In the genomic region with DNA sequence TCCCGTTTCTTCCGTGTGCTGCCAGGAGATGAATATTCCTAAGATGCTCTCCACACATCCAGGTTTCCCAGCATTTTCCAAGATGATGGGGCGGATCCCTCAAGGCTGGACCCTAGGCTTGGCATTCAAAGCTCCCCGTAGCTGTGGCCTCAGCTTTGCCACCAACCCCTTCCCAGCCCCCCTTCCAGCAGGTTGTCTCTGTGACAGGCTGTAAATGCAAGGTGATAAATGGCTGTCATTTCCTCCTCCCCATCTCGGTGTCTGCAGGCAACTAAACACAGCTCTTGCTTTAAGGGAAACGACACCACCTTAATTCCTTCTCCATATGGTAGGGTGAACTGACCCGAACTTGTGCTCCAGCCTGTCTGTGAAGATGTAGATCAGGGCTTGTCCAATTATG, we compare ENCODE assay signal across 12 mouse cellular contexts. TPM values are rescaled to one million over a fixed set of nuclear protein-coding genes. Genes with fewer than 3 reads are reported as not detected.
A peak's percentile ranks its signal among the peaks of the same experiment; 100 is the strongest.
DNase-seq lines count a peak whose midpoint lies in the region; ATAC-seq and TF ChIP-seq lines count a peak whose summit lies in the region.
"Had no signal": no experiment of that assay in that cellular context is flagged by ENCODE, and none has a peak within 500 bp of the region (broad histone marks: within the 10 kb centered on the region; RNA-seq: fewer than 3 reads in every experiment).

No protein-coding gene starts in this region.

- H3K36me3 ChIP-seq in intestine, embryonic 15.5 days = no peaks in the 10 kb centered on the region
- H3K36me3 ChIP-seq in intestine, embryonic 16.5 days (ENCODE audit: control insufficient read depth, insufficient read depth, low read length) = no peaks in the 10 kb centered on the region
- no peaks in the 10 kb centered on the region for H3K36me3 ChIP-seq in forebrain, embryonic 15.5 days
- peaks cover under 1% of the 10 kb centered on the region; the same call in 1 of the 2 replicates for H3K36me3 ChIP-seq in limb, embryonic 12.5 days
- H3K36me3 ChIP-seq in neural tube, embryonic 12.5 days = no peaks in the 10 kb centered on the region
- no peaks in the 10 kb centered on the region for H3K36me3 ChIP-seq in stomach, postnatal 0 days (ENCODE audit: control insufficient read depth, insufficient read depth, low read length)
- H3K36me3 ChIP-seq: embryonic facial prominence, embryonic 15.5 days had no signal

- 0 out of 2 replicates have a peak overlapping the region, but pooled peaks have one; percentile 17 for H3K4me2 ChIP-seq in intestine, embryonic 15.5 days (replicated peaks)
- H3K4me2 ChIP-seq in intestine, embryonic 16.5 days (ENCODE audit: low read depth, low read length) = no peak overlapping the region
- H3K4me2 ChIP-seq in forebrain, embryonic 15.5 days (replicated peaks) = peak overlapping the region; percentile 27
- peak overlapping the region; percentile 46 for H3K4me2 ChIP-seq in limb, embryonic 12.5 days
- H3K4me2 ChIP-seq in neural tube, embryonic 12.5 days (replicated peaks) = peak overlapping the region; percentile 55
- H3K4me2 ChIP-seq in stomach, postnatal 0 days (replicated peaks; ENCODE audit: low read depth) = no peak overlapping the region
- H3K4me2 ChIP-seq: embryonic facial prominence, embryonic 15.5 days had no signal

- no peaks in the 10 kb centered on the region for H3K9me3 ChIP-seq in intestine, embryonic 15.5 days
- no peaks in the 10 kb centered on the region for H3K9me3 ChIP-seq in intestine, embryonic 16.5 days (ENCODE audit: control insufficient read depth, low read length)
- no peaks in the 10 kb centered on the region for H3K9me3 ChIP-seq in forebrain, embryonic 15.5 days
- H3K9me3 ChIP-seq in limb, embryonic 12.5 days = no peaks in the 10 kb centered on the region
- H3K9me3 ChIP-seq in neural tube, embryonic 12.5 days = no peaks in the 10 kb centered on the region
- no peaks in the 10 kb centered on the region for H3K9me3 ChIP-seq in stomach, postnatal 0 days (ENCODE audit: control insufficient read depth, low read length)
- H3K9me3 ChIP-seq: embryonic facial prominence, embryonic 15.5 days had no signal

- H3K9ac ChIP-seq in intestine, embryonic 15.5 days = no peak overlapping the region
- no peak overlapping the region for H3K9ac ChIP-seq in intestine, embryonic 16.5 days (ENCODE audit: low read depth, low read length)
- no peak overlapping the region for H3K9ac ChIP-seq in forebrain, embryonic 15.5 days (replicated peaks)
- H3K9ac ChIP-seq in limb, embryonic 12.5 days (replicated peaks) = peak overlapping the region; percentile 24; the same call in 1 of the 2 replicates
- H3K9ac ChIP-seq in neural tube, embryonic 12.5 days = peak overlapping the region; percentile 44; the same call in 1 of the 2 replicates
- no peak overlapping the region for H3K9ac ChIP-seq in stomach, postnatal 0 days (ENCODE audit: low read length)
- H3K9ac ChIP-seq: embryonic facial prominence, embryonic 15.5 days had no signal

- WGBS in intestine, embryonic 15.5 days = 4% methylated on average over 7 of the region's 7 CpGs
- 4% methylated on average over 7 of the region's 7 CpGs for WGBS in intestine, embryonic 16.5 days
- WGBS in forebrain, embryonic 15.5 days = 4% methylated on average over 7 of the region's 7 CpGs
- WGBS in limb, embryonic 12.5 days = 2% methylated on average over 7 of the region's 7 CpGs
- WGBS in neural tube, embryonic 12.5 days = 2% methylated on average over 7 of the region's 7 CpGs
- WGBS in stomach, postnatal 0 days = 2% methylated on average over 7 of the region's 7 CpGs

- no peak for TF ChIP-seq CTCF in stomach, postnatal 0 days (IDR thresholded peaks at IDR 0.05; ENCODE audit: low read depth)

- no peak for TF ChIP-seq EP300 in stomach, postnatal 0 days (optimal IDR thresholded peaks at IDR 0.05)

- ATAC-seq in intestine, embryonic 15.5 days = no peak
- no peak for ATAC-seq in intestine, embryonic 16.5 days
- ATAC-seq in forebrain, embryonic 15.5 days (replicated peaks) = no peak
- no peak for ATAC-seq in limb, embryonic 12.5 days (ENCODE audit: insufficient number of reproducible peaks, insufficient read depth, low FRiP score, low TSS enrichment, low read depth)
- peak; percentile 44; the same call in 1 of the 2 replicates for ATAC-seq in neural tube, embryonic 12.5 days (ENCODE audit: low FRiP score, low read depth)
- ATAC-seq in stomach, postnatal 0 days (ENCODE audit: low FRiP score, low TSS enrichment) = no peak

- intact Hi-C loops in left cerebral cortex, postnatal 14 days (cut with DNase I) = no loop called here

- no peaks in the 10 kb centered on the region; the same call in 1 of the 2 replicates for H3K27me3 ChIP-seq in intestine, embryonic 15.5 days (replicated peaks)
- H3K27me3 ChIP-seq in intestine, embryonic 16.5 days (replicated peaks; ENCODE audit: control insufficient read depth, insufficient read depth, low read length) = no peaks in the 10 kb centered on the region
- H3K27me3 ChIP-seq in forebrain, embryonic 15.5 days = no peaks in the 10 kb centered on the region; the same call in 1 of the 2 replicates
- H3K27me3 ChIP-seq in limb, embryonic 12.5 days = peaks cover 23% of the 10 kb centered on the region
- no peaks in the 10 kb centered on the region for H3K27me3 ChIP-seq in neural tube, embryonic 12.5 days (replicated peaks)
- no peaks in the 10 kb centered on the region for H3K27me3 ChIP-seq in stomach, postnatal 0 days (ENCODE audit: control insufficient read depth, insufficient read depth, low read length)

- peaks cover 12% of the 10 kb centered on the region for H3K4me1 ChIP-seq in intestine, embryonic 15.5 days (replicated peaks)
- H3K4me1 ChIP-seq in intestine, embryonic 16.5 days (ENCODE audit: control insufficient read depth, insufficient read depth, low read length) = peaks cover 4% of the 10 kb centered on the region; the same call in 1 of the 2 replicates
- H3K4me1 ChIP-seq in forebrain, embryonic 15.5 days = peaks cover 20% of the 10 kb centered on the region
- H3K4me1 ChIP-seq in limb, embryonic 12.5 days (replicated peaks) = peaks cover 22% of the 10 kb centered on the region
- peaks cover 21% of the 10 kb centered on the region for H3K4me1 ChIP-seq in neural tube, embryonic 12.5 days
- H3K4me1 ChIP-seq in stomach, postnatal 0 days (replicated peaks; ENCODE audit: control insufficient read depth, insufficient read depth) = no peaks in the 10 kb centered on the region
- H3K4me1 ChIP-seq: embryonic facial prominence, embryonic 15.5 days had no signal

- no peak overlapping the region for H3K4me3 ChIP-seq in intestine, embryonic 15.5 days (replicated peaks)
- H3K4me3 ChIP-seq in intestine, embryonic 16.5 days (ENCODE audit: low read length) = no peak overlapping the region
- H3K4me3 ChIP-seq in forebrain, embryonic 15.5 days = no peak overlapping the region
- H3K4me3 ChIP-seq in limb, embryonic 12.5 days (replicated peaks) = 0 out of 2 replicates have a peak overlapping the region, but pooled peaks have one; percentile 13
- no peak overlapping the region for H3K4me3 ChIP-seq in neural tube, embryonic 12.5 days
- H3K4me3 ChIP-seq in stomach, postnatal 0 days (ENCODE audit: low read depth, low read length) = no peak overlapping the region
- H3K4me3 ChIP-seq: embryonic facial prominence, embryonic 15.5 days had no signal

- no peak overlapping the region for H3K27ac ChIP-seq in intestine, embryonic 15.5 days
- no peak overlapping the region for H3K27ac ChIP-seq in intestine, embryonic 16.5 days (ENCODE audit: low read length)
- peak overlapping the region; percentile 72 for H3K27ac ChIP-seq in forebrain, embryonic 15.5 days (replicated peaks)
- no peak overlapping the region for H3K27ac ChIP-seq in limb, embryonic 12.5 days
- H3K27ac ChIP-seq in neural tube, embryonic 12.5 days = peak overlapping the region; percentile 74
- no peak overlapping the region for H3K27ac ChIP-seq in stomach, postnatal 0 days (replicated peaks)
- H3K27ac ChIP-seq: embryonic facial prominence, embryonic 15.5 days had no signal

- DNase-seq in stomach, postnatal 0 days (ENCODE audit: low spot score) = no peak
- no peak for DNase-seq in left cerebral cortex, postnatal 14 days (ENCODE audit: low spot score in 2 of 2)
- no peak for DNase-seq in thymus, postnatal 4 days
- DNase-seq: adrenal gland, adult 8-10 months; kidney, adult 9 months; lung, adult 2 months had no signal

RNA-seq across cellular contexts. Expression of a gene that starts 52.6 kb away (rescaled TPM):
- polyA plus RNA-seq in intestine, embryonic 15.5 days (2015; fragmentation: Nextera tagmentation; extraction: Ambion mirVana) = 20.8 and 21.3 TPM in 2 replicates
- polyA plus RNA-seq in intestine, embryonic 16.5 days (2015; fragmentation: Nextera tagmentation; extraction: Ambion mirVana) = 18.4 and 20.2 TPM in 2 replicates
- 21.3 and 22.2 TPM in 2 replicates for polyA plus RNA-seq in forebrain, embryonic 15.5 days (2015; fragmentation: Nextera tagmentation; extraction: Ambion mirVana)
- 28.1 and 35.3 TPM in 2 replicates for polyA plus RNA-seq in limb, embryonic 12.5 days (2016; fragmentation: Nextera tagmentation; extraction: Ambion mirVana)
- 23.0 and 23.8 TPM in 2 replicates for polyA plus RNA-seq in neural tube, embryonic 12.5 days (2016; fragmentation: Nextera tagmentation; extraction: Ambion mirVana)
- 7.0 and 7.7 TPM in 2 replicates for polyA plus RNA-seq in stomach, postnatal 0 days (2015; fragmentation: Nextera tagmentation; extraction: Ambion mirVana)
- total RNA-seq in left cerebral cortex, postnatal 14 days (2021) = 10 to 100 TPM; 16.9 to 19.8 TPM

RNA-seq across cellular contexts. Expression of a gene that starts 52.7 kb away (rescaled TPM):
- polyA plus RNA-seq in intestine, embryonic 15.5 days (2015; fragmentation: Nextera tagmentation; extraction: Ambion mirVana) = 40.3 and 40.7 TPM in 2 replicates
- 33.0 and 34.2 TPM in 2 replicates for polyA plus RNA-seq in intestine, embryonic 16.5 days (2015; fragmentation: Nextera tagmentation; extraction: Ambion mirVana)
- 38.9 and 44.1 TPM in 2 replicates for polyA plus RNA-seq in forebrain, embryonic 15.5 days (2015; fragmentation: Nextera tagmentation; extraction: Ambion mirVana)
- 55.2 and 57.1 TPM in 2 replicates for polyA plus RNA-seq in limb, embryonic 12.5 days (2016; fragmentation: Nextera tagmentation; extraction: Ambion mirVana)
- 45.5 and 48.7 TPM in 2 replicates for polyA plus RNA-seq in neural tube, embryonic 12.5 days (2016; fragmentation: Nextera tagmentation; extraction: Ambion mirVana)
- polyA plus RNA-seq in stomach, postnatal 0 days (2015; fragmentation: Nextera tagmentation; extraction: Ambion mirVana) = 20.3 and 20.8 TPM in 2 replicates
- total RNA-seq in left cerebral cortex, postnatal 14 days (2021) = 10 to 100 TPM; 27.7 to 36.4 TPM

Comparison
In these comparisons a context has a peak if more than half of its experiments do, and no peak if none do; other contexts are left out.
1. H3K4me2 ChIP-seq: peak in intestine, embryonic 15.5 days (single experiment), forebrain, embryonic 15.5 days (single experiment), limb, embryonic 12.5 days (single experiment) and neural tube, embryonic 12.5 days (single experiment); none in intestine, embryonic 16.5 days (single experiment) and stomach, postnatal 0 days (single experiment).
2. H3K27ac ChIP-seq: peak in forebrain, embryonic 15.5 days (single experiment) and neural tube, embryonic 12.5 days (single experiment); none in intestine, embryonic 15.5 days (single experiment), intestine, embryonic 16.5 days (single experiment), limb, embryonic 12.5 days (single experiment) and stomach, postnatal 0 days (single experiment).
3. H3K9ac ChIP-seq: peak in limb, embryonic 12.5 days (single experiment) and neural tube, embryonic 12.5 days (single experiment); none in intestine, embryonic 15.5 days (single experiment), intestine, embryonic 16.5 days (single experiment), forebrain, embryonic 15.5 days (single experiment) and stomach, postnatal 0 days (single experiment).